Mouse (Mus musculus) liver, adult 2 months (tissue): ENCODE measurements around the gene Hspa1b.

Experiments
- CTCF ChIP-seq: fragments of 200-500 bp; IDR thresholded peaks from 2 replicates; pipeline ENCODE4 v1.5.1; 2011; ENCODE audit warnings: low read depth, low read length, control low read depth
- POLR2A ChIP-seq: fragments of 200-500 bp; IDR thresholded peaks from 2 replicates; pipeline ENCODE4 v1.6.1; 2011; ENCODE audit warnings: low read length, control low read depth; ENCODE audit not compliant: insufficient read depth; ENCODE audit errors: extremely low read depth

DNA sequence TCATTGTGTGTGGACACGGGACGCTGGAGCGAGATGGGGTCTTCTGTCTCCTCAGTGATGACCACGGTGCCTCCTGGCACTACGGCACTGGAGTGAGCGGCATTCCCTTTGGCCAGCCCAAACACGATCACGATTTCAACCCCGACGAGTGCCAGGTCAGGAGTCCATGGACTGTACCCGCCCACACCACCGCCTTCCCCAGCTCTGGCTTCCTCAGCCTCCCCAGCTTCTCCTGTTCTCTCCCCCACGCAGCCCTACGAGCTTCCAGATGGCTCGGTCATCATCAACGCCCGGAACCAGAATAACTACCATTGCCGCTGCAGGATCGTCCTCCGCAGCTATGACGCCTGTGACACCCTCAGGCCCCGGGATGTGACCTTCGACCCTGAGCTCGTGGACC lies 25.0 kb downstream of the Hspa1b start:
- TF ChIP-seq CTCF (no peak), POLR2A (no peak)
